Mouse (Mus musculus) testis, adult 2 months (tissue): ENCODE measurements around the gene Plrg1.

Source experiments
- CTCF ChIP-seq: fragments of 200-500 bp; IDR thresholded peaks from 2 replicates; pipeline ENCODE4 v1.5.1; 2012; ENCODE audit warnings: low read depth, mild to moderate bottlenecking, inconsistent platforms, low read length, moderate library complexity; ENCODE audit not compliant: control insufficient read depth, insufficient read depth, insufficient replicate concordance
- POLR2A ChIP-seq: fragments of 200-500 bp; IDR thresholded peaks from 2 replicates; pipeline ENCODE4 v1.6.1; 2012; ENCODE audit warnings: low read depth, mild to moderate bottlenecking, inconsistent platforms, low read length, moderate library complexity; ENCODE audit not compliant: control insufficient read depth

DNA sequence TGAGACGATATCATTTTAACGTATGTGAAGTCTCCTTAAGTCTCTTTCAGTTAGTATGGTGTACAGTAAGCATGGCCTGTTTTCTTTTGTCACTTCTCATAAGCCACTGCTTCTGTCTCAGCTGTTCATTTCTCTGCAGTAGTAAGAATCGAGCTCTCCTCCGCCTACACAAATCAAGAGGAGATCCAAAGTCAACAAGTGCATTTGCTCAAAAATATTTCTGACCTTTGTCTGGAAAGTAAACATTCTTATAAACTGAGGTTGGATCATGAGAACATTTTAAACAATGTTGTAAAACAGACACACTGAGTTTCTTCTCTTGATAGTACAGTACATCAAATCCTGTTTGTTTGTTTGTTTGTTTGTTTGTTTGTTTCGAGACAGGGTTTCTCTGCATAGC lies 4.7 kb upstream of the Plrg1 start:
- TF ChIP-seq CTCF = no peak
- TF ChIP-seq POLR2A = no peak
